Mouse (Mus musculus): ENCODE measurements around the gene Arhgap15. TPM values are rescaled to one million over a fixed set of nuclear protein-coding genes. Genes with fewer than 3 reads are reported as not detected.

Arhgap15 gene
- total and polyA plus RNA-seq, 3 experiments: 16.6 to 40.3 (median 19.8) TPM

GRCm38 (mm10) chr2:44271455-44272346 is 523.1 kb downstream of the Arhgap15 start:
- no peaks in the 10 kb centered on the region for H3K36me3 ChIP-seq (replicated peaks in 1 of 2; ENCODE audit: control insufficient read depth in 1 of 2, insufficient read depth in 1 of 2, low read length in 1 of 2)
- H3K4me2 ChIP-seq (ENCODE audit: insufficient read depth, low read depth, poor library complexity, severe bottlenecking): no peak overlapping the region
- no peak for DNase-seq (ENCODE audit: extremely low read depth)
- in situ Hi-C loops (cut with MboI; ENCODE audit: low pct_ligation_motif_present, low pct_unique_long_range_greater_than_20kb, low sequenced_read_pairs) (no loop called here), dilution Hi-C loops (cut with MboI; ENCODE audit: extremely low pct_ligation_motif_present, extremely low pct_unique_long_range_greater_than_20kb, low sequenced_read_pairs) (no loop called here)
- H3K4me1 ChIP-seq (ENCODE audit: control insufficient read depth in 1 of 2, insufficient read depth in 2 of 2): no peaks in the 10 kb centered on the region
- no peak for TF ChIP-seq ZMIZ1 (IDR thresholded peaks at IDR 0.05; ENCODE audit: low read depth, low read length)
- no peak for TF ChIP-seq IRF4 (IDR thresholded peaks at IDR 0.05; ENCODE audit: low read depth, low read length)
- no peak for TF ChIP-seq POLR2A (IDR thresholded peaks at IDR 0.05; ENCODE audit: low read depth, low read length)
- no peak for TF ChIP-seq RAD21 (IDR thresholded peaks at IDR 0.05; ENCODE audit: low read depth, low read length)
- TF ChIP-seq NRF1 (IDR thresholded peaks at IDR 0.05; ENCODE audit: low read depth, low read length): no peak
- no peak for TF ChIP-seq JUN (IDR thresholded peaks at IDR 0.05; ENCODE audit: insufficient read depth, low read depth, low read length)
- no peak for TF ChIP-seq EP300 (IDR thresholded peaks at IDR 0.05; ENCODE audit: low read length)
- no peak for TF ChIP-seq MAFK (IDR thresholded peaks at IDR 0.05; ENCODE audit: insufficient replicate concordance, low read length)
- no peak for TF ChIP-seq SMC3 (IDR thresholded peaks at IDR 0.05; ENCODE audit: low read depth, low read length)
- no peak for TF ChIP-seq JUND (conservative IDR thresholded peaks at IDR 0.05; ENCODE audit: low read depth, low read length)
- no peak for TF ChIP-seq ETS1 (conservative IDR thresholded peaks at IDR 0.05; ENCODE audit: low read depth, low read length)
- no peak for TF ChIP-seq NELFE (IDR thresholded peaks at IDR 0.05; ENCODE audit: low read depth, low read length)
- no peak for TF ChIP-seq CTCF (conservative IDR thresholded peaks at IDR 0.05 in 1 of 2, IDR thresholded peaks at IDR 0.05 in 1 of 2; ENCODE audit: low read depth in 2 of 2, low read length in 2 of 2)
- TF ChIP-seq MAZ (IDR thresholded peaks at IDR 0.05; ENCODE audit: low read depth, low read length): no peak
- TF ChIP-seq HCFC1 (IDR thresholded peaks at IDR 0.05; ENCODE audit: low read depth, low read length): no peak
- H3K9me3 ChIP-seq (replicated peaks; ENCODE audit: low read length): no peaks in the 10 kb centered on the region
- no peaks in the 10 kb centered on the region for H3K79me2 ChIP-seq (replicated peaks; ENCODE audit: control insufficient read depth, extremely low read depth, insufficient read depth, poor library complexity, severe bottlenecking)
- no peaks in the 10 kb centered on the region for H3K27me3 ChIP-seq (replicated peaks)
- no peak overlapping the region for H3K9ac ChIP-seq (ENCODE audit: insufficient read depth, low read depth)
- H3K27ac ChIP-seq (ENCODE audit: insufficient read depth, low read depth): no peak overlapping the region
- H3K4me3 ChIP-seq (replicated peaks in 1 of 3; ENCODE audit: low read depth in 2 of 3, low read length in 2 of 3, poor library complexity in 1 of 3): no peak overlapping the region

GRCm38 (mm10) chr2:44272606-44273005 is 524.0 kb downstream of the Arhgap15 start:
- in situ Hi-C loops (cut with MboI; ENCODE audit: low pct_ligation_motif_present, low pct_unique_long_range_greater_than_20kb, low sequenced_read_pairs): no loop called here
- no peak for TF ChIP-seq POLR2AphosphoS2 (IDR thresholded peaks at IDR 0.05; ENCODE audit: low read depth, low read length)
- TF ChIP-seq JUND (conservative IDR thresholded peaks at IDR 0.05; ENCODE audit: low read depth, low read length): no peak
- TF ChIP-seq SMC3 (IDR thresholded peaks at IDR 0.05; ENCODE audit: low read depth, low read length): no peak
- no peak for TF ChIP-seq POLR2A (IDR thresholded peaks at IDR 0.05; ENCODE audit: low read depth, low read length)
- no peak for TF ChIP-seq MAFK (IDR thresholded peaks at IDR 0.05; ENCODE audit: insufficient replicate concordance, low read length)
- TF ChIP-seq E2F4 (IDR thresholded peaks at IDR 0.05; ENCODE audit: insufficient replicate concordance, low read depth, low read length): no peak
- TF ChIP-seq UBTF (IDR thresholded peaks at IDR 0.05; ENCODE audit: low read depth, low read length): no peak
- TF ChIP-seq NELFE (IDR thresholded peaks at IDR 0.05; ENCODE audit: low read depth, low read length): no peak
- TF ChIP-seq CHD1 (IDR thresholded peaks at IDR 0.05; ENCODE audit: low read depth, low read length): no peak
- TF ChIP-seq MAZ (IDR thresholded peaks at IDR 0.05; ENCODE audit: low read depth, low read length): no peak
- no peak for TF ChIP-seq SIN3A (IDR thresholded peaks at IDR 0.05; ENCODE audit: low read length)
- no peak for TF ChIP-seq MEF2A (IDR thresholded peaks at IDR 0.05; ENCODE audit: borderline replicate concordance, low read depth, low read length)
- TF ChIP-seq ZMIZ1 (IDR thresholded peaks at IDR 0.05; ENCODE audit: low read depth, low read length): no peak
- no peak for TF ChIP-seq TBP (conservative IDR thresholded peaks at IDR 0.05; ENCODE audit: low read depth, low read length)
- TF ChIP-seq ZNF384 (IDR thresholded peaks at IDR 0.05; ENCODE audit: low read depth, low read length): no peak
- no peak for TF ChIP-seq BHLHE40 (IDR thresholded peaks at IDR 0.05; ENCODE audit: low read depth, low read length)
- no peak for TF ChIP-seq EP300 (IDR thresholded peaks at IDR 0.05; ENCODE audit: low read length)
- TF ChIP-seq ETS1 (conservative IDR thresholded peaks at IDR 0.05; ENCODE audit: low read depth, low read length): no peak

More at GRCm38 (mm10) chr2:44272606-44273005, 524.0 kb downstream of the Arhgap15 start:
- no peaks in the 10 kb centered on the region for H3K27me3 ChIP-seq (replicated peaks)
- H3K36me3 ChIP-seq (replicated peaks in 1 of 2; ENCODE audit: control insufficient read depth in 1 of 2, insufficient read depth in 1 of 2, low read length in 1 of 2): no peaks in the 10 kb centered on the region
- H3K4me2 ChIP-seq (ENCODE audit: insufficient read depth, low read depth, poor library complexity, severe bottlenecking): no peak overlapping the region
- H3K9ac ChIP-seq (ENCODE audit: insufficient read depth, low read depth): no peak overlapping the region
- H3K4me1 ChIP-seq (ENCODE audit: control insufficient read depth in 1 of 2, insufficient read depth in 2 of 2): no peaks in the 10 kb centered on the region
- no peaks in the 10 kb centered on the region for H3K79me2 ChIP-seq (replicated peaks; ENCODE audit: control insufficient read depth, extremely low read depth, insufficient read depth, poor library complexity, severe bottlenecking)
- H3K4me3 ChIP-seq (replicated peaks in 1 of 3; ENCODE audit: low read depth in 2 of 3, low read length in 2 of 3, poor library complexity in 1 of 3): no peak overlapping the region
- no peak for DNase-seq (ENCODE audit: extremely low read depth)
- H3K27ac ChIP-seq (ENCODE audit: insufficient read depth, low read depth): no peak overlapping the region
- H3K9me3 ChIP-seq (replicated peaks; ENCODE audit: low read length): no peaks in the 10 kb centered on the region
- dilution Hi-C loops (cut with MboI; ENCODE audit: extremely low pct_ligation_motif_present, extremely low pct_unique_long_range_greater_than_20kb, low sequenced_read_pairs): no loop called here

Measured in CH12.LX (cell line).